Mouse (Mus musculus) thymus, postnatal 0 days (tissue): ENCODE results near the gene Pbx4. TPM values are rescaled to one million over a fixed set of nuclear protein-coding genes. Genes with fewer than 3 reads are reported as not detected.

ENCODE experiments used
- DNase-seq: peaks from one replicate; pipeline ENCODE4 v3.0.0-alpha.2; 2015; ENCODE audit warnings: low spot score
- polyA plus RNA-seq: library from polyadenylated mRNA; unstranded; fragments of >200 nt; fragmentation: Nextera tagmentation; extraction: Ambion mirVana; gene quantifications from 2 replicates; pipeline ENCODE4 v1.2.1, GENCODE M21; 2015

Pbx4 gene
- polyA plus RNA-seq, 1 experiment from 2014 or later = 18.3 TPM

GRCm38 (mm10) chr8:69894836-69895332, 62.6 kb downstream of the Pbx4 start:
- DNase-seq = no peak

GRCm38 (mm10) chr8:69895772-69896451, 63.6 kb downstream of the Pbx4 start:
- DNase-seq = no peak

GRCm38 (mm10) chr8:69897857-69898256, 65.6 kb downstream of the Pbx4 start:
- no peak for DNase-seq

- no peak for DNase-seq
These were observed 67.6 kb downstream of the Pbx4 start for GRCm38 (mm10) chr8:69899876-69900275.

- DNase-seq = no peak
These were observed 68.7 kb downstream of the Pbx4 start for GRCm38 (mm10) chr8:69900895-69901451.

- peak; percentile 96 for DNase-seq
These were observed 69.3 kb downstream of the Pbx4 start for GRCm38 (mm10) chr8:69901484-69902162.

- peak; percentile 62 for DNase-seq
These were observed 70.1 kb downstream of the Pbx4 start, which contains the start of the genes Tssk6, Ndufa13 and Yjefn3 for GRCm38 (mm10) chr8:69902163-69903062. TSS of gene Tssk6 (plus strand) at chr8:69902184. TSS of gene Ndufa13 (minus strand) at chr8:69902558. TSS of gene Yjefn3 (minus strand) at chr8:69902712.

GRCm38 (mm10) chr8:69903063-69903542, 70.8 kb downstream of the Pbx4 start:
- DNase-seq = peak; percentile 100

- no peak for DNase-seq
These were observed 71.8 kb downstream of the Pbx4 start for GRCm38 (mm10) chr8:69904096-69904495.

- no peak for DNase-seq
These were observed 74.0 kb downstream of the Pbx4 start for GRCm38 (mm10) chr8:69906260-69906659.

- no peak for DNase-seq
These were observed 74.8 kb downstream of the Pbx4 start for GRCm38 (mm10) chr8:69907106-69907505.

- DNase-seq = no peak
These were observed 79.6 kb downstream of the Pbx4 start for GRCm38 (mm10) chr8:69911917-69912316.

- DNase-seq = no peak
These were observed 80.3 kb downstream of the Pbx4 start for GRCm38 (mm10) chr8:69912478-69913074.

GRCm38 (mm10) chr8:69914526-69914925, 82.2 kb downstream of the Pbx4 start:
- DNase-seq = no peak

- no peak for DNase-seq
These were observed 83.5 kb downstream of the Pbx4 start for GRCm38 (mm10) chr8:69915748-69916147.

GRCm38 (mm10) chr8:69918506-69918905, 86.2 kb downstream of the Pbx4 start:
- no peak for DNase-seq

- peak; percentile 93 for DNase-seq
These were observed 86.7 kb downstream of the Pbx4 start for GRCm38 (mm10) chr8:69919010-69919409.

GRCm38 (mm10) chr8:69919876-69920662, 87.8 kb downstream of the Pbx4 start:
- peak; percentile 85 for DNase-seq

GRCm38 (mm10) chr8:69921141-69921540, 88.8 kb downstream of the Pbx4 start:
- no peak for DNase-seq
